Mouse (Mus musculus) bone marrow macrophage, adult 2 months (primary cell): Measurements from ENCODE around the gene Kdm5a. TPM values are rescaled to one million over a fixed set of nuclear protein-coding genes. Genes with fewer than 3 reads are reported as not detected.
A peak's percentile ranks its signal among the peaks of the same experiment; 100 is the strongest.

ENCODE experiments used
- H3K27ac ChIP-seq: 2 replicates; pipeline ENCODE4 v1.5.1; 2012; ENCODE audit warnings: low read depth, low read length; ENCODE audit not compliant: insufficient read depth
- H3K4me1 ChIP-seq: 2 replicates; pipeline ENCODE4 v1.6.1; 2012; ENCODE audit warnings: low read length; ENCODE audit not compliant: control insufficient read depth, insufficient read depth
- H3K4me3 ChIP-seq: 2 replicates; pipeline ENCODE4 v1.5.1; 2012; ENCODE audit warnings: mild to moderate bottlenecking, low read length, moderate library complexity; ENCODE audit not compliant: insufficient read depth
- CTCF ChIP-seq: IDR thresholded peaks from 2 replicates; pipeline ENCODE4 v1.5.1; 2012; ENCODE audit warnings: low read depth, mild to moderate bottlenecking, low read length, moderate library complexity
- POLR2A ChIP-seq: IDR thresholded peaks from 2 replicates; pipeline ENCODE4 v1.6.1; 2012; ENCODE audit warnings: mild to moderate bottlenecking, low read depth, low read length, borderline replicate concordance
- polyA plus RNA-seq: library from polyadenylated mRNA; stranded (reverse); fragments of >200 nt; gene quantifications from 2 replicates; pipeline ENCODE4 v1.2.4, GENCODE M21; 2012; ENCODE audit not compliant: missing spikeins, insufficient read depth, insufficient read length

Kdm5a gene
- polyA plus RNA-seq, 1 experiment = 47.6 TPM

- no peak overlapping the region for H3K27ac ChIP-seq
- peak; percentile 55 for TF ChIP-seq CTCF
- no peak for TF ChIP-seq POLR2A
- peaks cover 25% of the 10 kb centered on the region for H3K4me1 ChIP-seq
- H3K4me3 ChIP-seq = no peak overlapping the region
These were observed 93.2 kb downstream of the Kdm5a start for GRCm38 (mm10) chr6:120457074-120457473.

- Histone ChIP-seq H3K4me3 (no peak overlapping the region), H3K4me1 (peaks cover 19% of the 10 kb centered on the region), H3K27ac (no peak overlapping the region)
- TF ChIP-seq POLR2A = no peak
- no peak for TF ChIP-seq CTCF
These were observed 93.8 kb downstream of the Kdm5a start for GRCm38 (mm10) chr6:120457751-120458150.

- Histone ChIP-seq H3K4me3 (no peak overlapping the region), H3K27ac (no peak overlapping the region), H3K4me1 (peaks cover 18% of the 10 kb centered on the region)
- TF ChIP-seq CTCF = no peak
- no peak for TF ChIP-seq POLR2A
These were observed 97.3 kb downstream of the Kdm5a start for GRCm38 (mm10) chr6:120461217-120461616.

- TF ChIP-seq POLR2A = no peak
- TF ChIP-seq CTCF = no peak
- H3K4me3 ChIP-seq = no peak overlapping the region
- H3K27ac ChIP-seq = no peak overlapping the region
- peaks cover 27% of the 10 kb centered on the region for H3K4me1 ChIP-seq
These were observed 98.3 kb downstream of the Kdm5a start for GRCm38 (mm10) chr6:120462251-120462650.

GRCm38 (mm10) chr6:120463086-120463871, 99.4 kb downstream of the Kdm5a start, which contains the start of gene Il17ra:
Gene Il17ra, plus strand, starts transcription at chr6:120463247.
- peak within 1 kb of the TSS; percentile 27; the same call in 1 of the 2 replicates for H3K27ac ChIP-seq
- no peak; the same call in 1 of the 2 replicates for TF ChIP-seq POLR2A
- peaks cover 37% of the 10 kb centered on the region for H3K4me1 ChIP-seq

GRCm38 (mm10) chr6:120463884-120464283, 100.0 kb downstream of the Kdm5a start:
- peak overlapping the region; percentile 93 for H3K4me3 ChIP-seq
- H3K4me1 ChIP-seq = peaks cover 39% of the 10 kb centered on the region
- no peak overlapping the region for H3K27ac ChIP-seq
- TF ChIP-seq POLR2A = no peak
- no peak for TF ChIP-seq CTCF

More at GRCm38 (mm10) chr6:120463086-120463871, 99.4 kb downstream of the Kdm5a start, which contains the start of gene Il17ra:
- peak within 1 kb of the TSS; percentile 93 for H3K4me3 ChIP-seq

- Histone ChIP-seq H3K4me3 (peak overlapping the region; percentile 93), H3K4me1 (peaks cover 42% of the 10 kb centered on the region), H3K27ac (no peak overlapping the region)
- TF ChIP-seq CTCF (no peak), POLR2A (no peak)
These were observed 100.5 kb downstream of the Kdm5a start for GRCm38 (mm10) chr6:120464406-120464939.

- Histone ChIP-seq H3K4me3 (no peak overlapping the region), H3K27ac (no peak overlapping the region), H3K4me1 (peaks cover 51% of the 10 kb centered on the region)
- TF ChIP-seq CTCF (no peak), POLR2A (no peak)
These were observed 101.5 kb downstream of the Kdm5a start for GRCm38 (mm10) chr6:120465393-120465792.

- no peak for TF ChIP-seq POLR2A
- no peak for TF ChIP-seq CTCF
- Histone ChIP-seq H3K4me1 (peaks cover 60% of the 10 kb centered on the region), H3K4me3 (0 out of 2 replicates have a peak overlapping the region, but pooled peaks have one; percentile 9), H3K27ac (peak overlapping the region; percentile 78)
These were observed 102.8 kb downstream of the Kdm5a start for GRCm38 (mm10) chr6:120466609-120467329.
